Mouse (Mus musculus): ENCODE measurements at regions not wholly inside any gene's neighbourhood (a gene's known extent, or its start where the extent isn't known, plus 50 kb on each side); places are given as distances from the start of the nearest gene placed in this dataset.

DNA sequence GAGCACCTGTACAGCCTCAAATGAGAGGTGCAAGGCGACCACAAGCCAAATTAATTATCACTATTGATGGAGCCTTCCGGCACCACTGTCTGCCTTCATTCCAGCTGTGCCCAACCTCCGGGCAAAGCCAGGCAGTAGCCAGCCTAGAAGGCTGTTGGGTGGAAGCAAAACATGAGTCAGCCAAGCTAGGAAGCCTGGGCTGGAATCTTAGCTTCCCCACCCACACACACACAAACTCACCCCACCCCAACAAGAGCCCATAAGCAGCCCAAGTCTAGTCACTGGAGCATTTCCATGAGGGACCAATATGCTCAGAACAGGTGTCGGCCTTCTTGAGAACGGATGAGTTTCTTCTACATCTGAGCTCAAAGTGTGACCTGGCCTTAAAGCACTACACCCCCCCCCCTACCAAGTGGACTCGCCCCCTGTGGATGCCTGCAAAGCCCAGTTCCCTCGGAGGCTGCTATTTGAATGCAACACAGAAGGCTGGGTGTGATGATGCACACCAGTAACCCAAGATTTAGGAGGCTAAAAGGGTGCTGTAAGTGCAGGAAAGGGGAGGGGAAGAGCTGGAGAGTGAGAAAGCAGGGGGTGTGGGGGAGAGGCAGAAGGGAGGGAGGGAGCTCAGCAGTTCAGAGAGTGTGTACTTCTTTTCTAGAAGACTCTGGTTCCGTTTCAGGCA, 200.1 kb downstream of the Bcor start:
- H3K36me3 ChIP-seq (ENCODE audit: poor library complexity, severe bottlenecking): no peaks in the 10 kb centered on the region
- no peak for ATAC-seq
- H3K4me2 ChIP-seq: no peak overlapping the region

DNA sequence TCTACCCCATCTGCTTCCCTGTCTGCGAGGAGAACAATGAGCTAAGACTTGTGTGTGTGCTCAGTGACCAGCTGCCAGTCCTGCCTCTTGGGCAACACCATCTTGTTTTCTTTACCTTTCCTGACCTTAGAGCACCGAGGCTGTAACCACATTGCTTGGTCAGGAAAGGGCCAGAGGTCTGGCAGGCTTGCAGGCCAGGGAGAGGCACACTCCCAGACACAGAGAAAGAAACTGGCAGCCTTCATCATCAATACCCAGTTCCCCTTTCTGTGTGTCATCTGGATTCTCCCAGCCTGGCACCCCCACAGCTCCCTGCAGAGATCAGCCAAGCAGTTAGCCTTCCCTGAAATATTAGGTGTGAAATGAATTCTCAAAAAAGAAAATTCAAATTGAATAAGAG, 198.8 kb downstream of the Bcor start:
- H3K4me3 ChIP-seq: no peak overlapping the region
- ATAC-seq: no peak
- H3K27ac ChIP-seq: no peak overlapping the region
- 0 out of 2 replicates have a peak, but pooled peaks cover 5% of the 10 kb centered on the region for H3K27me3 ChIP-seq
- H3K4me2 ChIP-seq: no peak overlapping the region
- no peaks in the 10 kb centered on the region for H3K36me3 ChIP-seq (ENCODE audit: poor library complexity, severe bottlenecking)
- 64% methylated on average over 2 of the region's 2 CpGs for WGBS
- no peaks in the 10 kb centered on the region for H3K4me1 ChIP-seq
- H3K9ac ChIP-seq: no peak overlapping the region
- H3K9me3 ChIP-seq (replicated peaks): no peaks in the 10 kb centered on the region; the same call in 1 of the 2 replicates

More for the DNA sequence above, 200.1 kb downstream of the Bcor start:
- H3K4me1 ChIP-seq: no peaks in the 10 kb centered on the region
- no peak overlapping the region for H3K4me3 ChIP-seq
- H3K27ac ChIP-seq: no peak overlapping the region
- no peak overlapping the region for H3K9ac ChIP-seq
- 0 out of 2 replicates have a peak, but pooled peaks cover 5% of the 10 kb centered on the region for H3K27me3 ChIP-seq
- H3K9me3 ChIP-seq (replicated peaks): no peaks in the 10 kb centered on the region; the same call in 1 of the 2 replicates
- WGBS: 67% methylated on average over 8 of the region's 8 CpGs

DNA sequence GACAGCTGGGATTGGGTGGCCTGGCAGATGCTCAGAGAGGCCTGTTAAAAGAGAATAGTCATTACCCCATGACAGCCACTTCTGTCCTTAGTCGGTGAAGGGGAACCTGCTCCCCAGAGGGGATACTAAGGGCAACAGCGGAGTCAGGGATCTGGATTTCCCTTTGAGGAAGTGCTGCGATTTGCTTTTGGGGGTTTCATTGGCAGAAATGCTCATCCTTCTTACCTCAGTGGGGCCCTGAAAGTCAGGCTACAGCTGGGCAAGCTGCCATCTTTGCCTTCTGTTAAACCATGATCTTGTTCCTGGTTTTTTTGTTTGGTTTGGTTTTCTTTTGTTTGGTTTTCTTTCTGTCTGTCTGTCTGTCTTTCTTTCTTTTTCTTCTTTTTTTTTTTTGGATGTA, 195.7 kb downstream of the Bcor start:
- WGBS: 55% methylated on average over 3 of the region's 3 CpGs
- 0 out of 2 replicates have a peak, but pooled peaks cover 5% of the 10 kb centered on the region for H3K27me3 ChIP-seq
- H3K4me1 ChIP-seq: no peaks in the 10 kb centered on the region
- ATAC-seq: no peak
- no peak overlapping the region for H3K27ac ChIP-seq
- H3K9me3 ChIP-seq (replicated peaks): no peaks in the 10 kb centered on the region
- no peak overlapping the region for H3K9ac ChIP-seq
- no peak overlapping the region for H3K4me2 ChIP-seq
- H3K36me3 ChIP-seq (ENCODE audit: poor library complexity, severe bottlenecking): no peaks in the 10 kb centered on the region
- no peak overlapping the region for H3K4me3 ChIP-seq

DNA sequence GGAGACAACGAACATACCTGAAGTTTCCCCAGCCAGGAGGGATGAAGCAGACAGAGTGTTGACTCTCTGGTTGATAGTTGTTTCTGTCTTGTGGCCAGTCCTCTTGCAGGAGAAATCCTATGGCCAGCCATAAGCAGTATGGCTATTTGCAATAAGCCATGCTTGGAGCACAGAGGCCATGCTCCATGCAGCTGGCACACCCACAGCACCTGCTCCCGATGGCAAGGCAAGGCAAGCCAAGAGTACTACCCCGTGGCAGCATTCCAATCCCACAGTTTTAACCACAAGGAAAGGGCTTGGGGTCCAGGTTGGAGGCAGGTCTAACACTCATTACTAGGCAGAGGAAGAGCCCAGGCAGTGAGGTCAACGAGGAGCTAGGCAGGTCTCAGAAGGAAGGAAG, 181.5 kb downstream of the Bcor start:
- Histone ChIP-seq H3K36me3 (ENCODE audit: poor library complexity, severe bottlenecking) (no peaks in the 10 kb centered on the region), H3K27ac (no peak overlapping the region), H3K4me1 (no peaks in the 10 kb centered on the region), H3K4me3 (no peak overlapping the region), H3K27me3 (0 out of 2 replicates have a peak, but pooled peaks cover 2% of the 10 kb centered on the region), H3K9ac (no peak overlapping the region), H3K9me3 (replicated peaks) (no peaks in the 10 kb centered on the region), H3K4me2 (no peak overlapping the region)
- WGBS: 89% methylated on average over 4 of the region's 4 CpGs
- ATAC-seq: no peak

DNA sequence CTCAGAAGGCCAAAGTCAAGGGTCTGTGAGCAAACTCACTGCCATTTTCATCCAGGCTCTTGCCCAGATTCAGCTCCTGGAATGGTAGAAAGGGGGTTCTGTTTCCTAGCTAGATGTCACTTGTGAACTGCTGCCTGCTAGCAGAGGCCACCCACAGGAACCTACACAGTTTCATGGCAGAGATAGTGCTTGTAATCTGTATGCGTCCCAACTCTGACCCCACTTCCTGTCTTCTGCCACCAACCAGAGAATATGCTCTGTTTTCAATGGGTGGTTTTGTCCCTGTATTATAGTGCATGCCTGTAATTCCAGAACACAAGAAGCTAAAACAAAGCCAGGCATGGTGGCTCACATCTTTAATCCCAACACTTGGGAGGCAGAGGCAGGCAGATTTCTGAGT, 176.9 kb downstream of the Bcor start:
- Histone ChIP-seq H3K4me3 (no peak overlapping the region), H3K4me2 (no peak overlapping the region), H3K9me3 (replicated peaks) (no peaks in the 10 kb centered on the region), H3K9ac (no peak overlapping the region), H3K4me1 (no peaks in the 10 kb centered on the region), H3K27ac (no peak overlapping the region), H3K27me3 (0 out of 2 replicates have a peak, but pooled peaks cover 2% of the 10 kb centered on the region), H3K36me3 (ENCODE audit: poor library complexity, severe bottlenecking) (no peaks in the 10 kb centered on the region)
- no peak for ATAC-seq
- 96% methylated on average over 1 of the region's 1 CpGs for WGBS

Measured in forebrain, embryonic 13.5 days (tissue).